Mouse (Mus musculus) megakaryocyte, embryonic 14.5 days (primary cell): ENCODE results near the gene Klhdc8a.

Source experiments
- FLI1 ChIP-seq: IDR thresholded peaks from 2 replicates; pipeline ENCODE4 v1.6.1; 2012; ENCODE audit warnings: low read length, inconsistent platforms, mixed read lengths
- GATA1 ChIP-seq: IDR thresholded peaks from 3 replicates; pipeline ENCODE4 v1.6.1; 2012; ENCODE audit warnings: mixed read lengths, low read length, inconsistent platforms, borderline replicate concordance

- TF ChIP-seq GATA1: no peak
- TF ChIP-seq FLI1: no peak
These were observed 34.8 kb downstream of the Klhdc8a start for GRCm38 (mm10) chr1:132333201-132333600.
